ENCODE assay signal across 8 mouse cellular contexts in the genomic region with DNA sequence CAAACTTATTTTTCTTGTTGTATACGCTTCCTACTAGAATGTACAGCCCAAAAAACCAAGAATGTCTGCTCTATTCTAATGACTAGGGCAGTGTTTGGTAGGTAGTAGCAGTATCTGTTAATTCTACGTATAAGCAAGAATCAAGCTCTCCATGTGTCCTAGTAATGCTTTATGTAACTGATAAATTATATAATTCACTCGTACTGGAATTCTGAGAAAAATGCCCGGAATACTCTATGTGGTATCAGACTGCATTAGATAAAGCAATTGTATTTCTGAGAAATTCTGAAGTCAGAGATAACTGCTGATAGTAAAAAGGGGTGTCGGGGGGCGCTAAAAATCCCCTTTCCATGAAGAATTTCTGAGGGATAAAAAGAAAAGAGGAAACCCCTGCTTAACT. TPM values are rescaled to one million over a fixed set of nuclear protein-coding genes. Genes with fewer than 3 reads are reported as not detected.
A peak's percentile ranks its signal among the peaks of the same experiment; 100 is the strongest.
DNase-seq lines count a peak whose midpoint lies in the region; ATAC-seq and TF ChIP-seq lines count a peak whose summit lies in the region.

No protein-coding gene starts in this region.

- whole genome bisulfite sequencing in forebrain, embryonic 10.5 days: 58% methylated on average over 6 of the region's 6 CpGs
- 45% methylated on average over 6 of the region's 6 CpGs for WGBS in intestine, postnatal 0 days
- 37% methylated on average over 6 of the region's 6 CpGs for WGBS in neural tube, embryonic 15.5 days

- intact Hi-C loops in left cerebral cortex, postnatal 10 days (cut with DNase I): no loop called here

- peak; percentile 38 for DNase-seq in left cerebral cortex, adult 11 months (ENCODE audit: low spot score)
- DNase-seq in left cerebral cortex, postnatal 10 days (ENCODE audit: extremely low spot score in 1 of 2, low spot score in 2 of 2): no peak
- DNase-seq in forebrain, embryonic 10.5 days (ENCODE audit: extremely low spot score, low spot score): no peak
- DNase-seq in natural killer cell, adult 2 months (ENCODE audit: low spot score in 2 of 2): no peak
- DNase-seq in cerebellum, adult 9-10 months: no peak
- no peak for DNase-seq in urinary bladder, postnatal 10 days (ENCODE audit: low spot score)

- ATAC-seq in intestine, postnatal 0 days: no peak
- ATAC-seq in neural tube, embryonic 15.5 days (ENCODE audit: low FRiP score): peak; percentile 6; the same call in 1 of the 2 replicates

- peak overlapping the region; percentile 69 for H3K4me3 ChIP-seq in forebrain, embryonic 10.5 days
- H3K4me3 ChIP-seq in intestine, postnatal 0 days (ENCODE audit: low read depth, low read length): peak overlapping the region; percentile 61
- peak overlapping the region; percentile 75 for H3K4me3 ChIP-seq in neural tube, embryonic 15.5 days (replicated peaks)

- TF ChIP-seq CTCF in intestine, postnatal 0 days (IDR thresholded peaks at IDR 0.05; ENCODE audit: low read depth): no peak

- H3K9me3 ChIP-seq in forebrain, embryonic 10.5 days: no peaks in the 10 kb centered on the region
- H3K9me3 ChIP-seq in intestine, postnatal 0 days (ENCODE audit: control insufficient read depth): no peaks in the 10 kb centered on the region
- H3K9me3 ChIP-seq in neural tube, embryonic 15.5 days (replicated peaks): no peaks in the 10 kb centered on the region

- H3K36me3 ChIP-seq in forebrain, embryonic 10.5 days (replicated peaks): no peaks in the 10 kb centered on the region
- H3K36me3 ChIP-seq in intestine, postnatal 0 days (ENCODE audit: control insufficient read depth, insufficient read depth): no peaks in the 10 kb centered on the region
- no peaks in the 10 kb centered on the region for H3K36me3 ChIP-seq in neural tube, embryonic 15.5 days

- peak overlapping the region; percentile 55; the same call in 1 of the 2 replicates for H3K9ac ChIP-seq in intestine, postnatal 0 days (ENCODE audit: low read depth, low read length)
- H3K9ac ChIP-seq in neural tube, embryonic 15.5 days (replicated peaks): peak overlapping the region; percentile 77

- H3K27me3 ChIP-seq in forebrain, embryonic 10.5 days (ENCODE audit: poor library complexity, severe bottlenecking): peaks cover 16% of the 10 kb centered on the region; the same call in 1 of the 2 replicates
- peaks cover 10% of the 10 kb centered on the region; the same call in 1 of the 2 replicates for H3K27me3 ChIP-seq in intestine, postnatal 0 days (replicated peaks; ENCODE audit: control insufficient read depth, insufficient read depth, low read length)
- no peaks in the 10 kb centered on the region for H3K27me3 ChIP-seq in neural tube, embryonic 15.5 days (replicated peaks)

- H3K4me1 ChIP-seq in forebrain, embryonic 10.5 days: peaks cover 21% of the 10 kb centered on the region
- no peaks in the 10 kb centered on the region for H3K4me1 ChIP-seq in intestine, postnatal 0 days (replicated peaks; ENCODE audit: control insufficient read depth, insufficient read depth, low read length)
- peaks cover 16% of the 10 kb centered on the region for H3K4me1 ChIP-seq in neural tube, embryonic 15.5 days

- H3K4me2 ChIP-seq in intestine, postnatal 0 days (replicated peaks; ENCODE audit: low read depth): peak overlapping the region; percentile 87
- H3K4me2 ChIP-seq in neural tube, embryonic 15.5 days: peak overlapping the region; percentile 74

- H3K27ac ChIP-seq in forebrain, embryonic 10.5 days: peak overlapping the region; percentile 93
- no peak overlapping the region for H3K27ac ChIP-seq in intestine, postnatal 0 days (ENCODE audit: low read depth, low read length)
- peak overlapping the region; percentile 91 for H3K27ac ChIP-seq in neural tube, embryonic 15.5 days (replicated peaks)

RNA-seq across cellular contexts. Expression of gene Naaladl2, which starts 0.9 kb away (rescaled TPM):
- 1 to 10 TPM; 1.7 to 2.3 TPM for total RNA-seq in left cerebral cortex, postnatal 10 days (2021)
- polyA plus RNA-seq in forebrain, embryonic 10.5 days (2016; fragmentation: Nextera tagmentation; extraction: Ambion mirVana): 0.33 and 0.62 TPM in 2 replicates
- 2.8 and 2.9 TPM in 2 replicates for polyA plus RNA-seq in intestine, postnatal 0 days (2015; fragmentation: Nextera tagmentation; extraction: Ambion mirVana)
- 1.0 and 1.3 TPM in 2 replicates for polyA plus RNA-seq in neural tube, embryonic 15.5 days (2015; fragmentation: Nextera tagmentation; extraction: Ambion mirVana)
